Mouse (Mus musculus): ENCODE measurements around the gene Rnft2. TPM values are rescaled to one million over a fixed set of nuclear protein-coding genes. Genes with fewer than 3 reads are reported as not detected.

Rnft2 gene
- polyA plus RNA-seq, 1 experiment from 2014 or later: 8.2 TPM

DNA sequence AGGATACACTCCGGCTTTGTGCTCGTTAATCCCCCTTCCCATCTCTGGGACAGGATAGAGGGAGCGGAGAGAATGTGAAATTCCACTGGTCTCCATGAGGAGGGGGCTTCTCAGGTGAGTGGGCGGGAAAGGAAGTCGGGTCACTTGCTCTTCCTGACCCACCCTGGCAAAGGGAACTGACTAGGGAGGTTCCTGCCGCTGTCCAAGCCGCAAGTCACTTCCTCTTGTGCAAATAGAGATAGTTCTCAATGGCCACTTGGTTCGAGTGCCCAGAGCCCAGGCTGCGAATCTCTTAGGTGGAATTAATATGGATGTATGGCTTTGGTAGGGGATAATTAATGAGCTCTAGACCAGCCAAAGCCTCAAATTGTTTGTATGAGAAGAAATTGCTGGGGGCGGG is 15.1 kb upstream of the Rnft2 start:
- Histone ChIP-seq H3K27me3 (ENCODE audit: control insufficient read depth, insufficient read depth, low read length) (no peaks in the 10 kb centered on the region), H3K4me1 (replicated peaks; ENCODE audit: control insufficient read depth, insufficient read depth, low read length) (no peaks in the 10 kb centered on the region), H3K36me3 (ENCODE audit: control insufficient read depth, insufficient read depth, low read length) (peaks cover 8% of the 10 kb centered on the region; the same call in 1 of the 2 replicates), H3K4me2 (replicated peaks; ENCODE audit: low read depth, low read length) (no peak overlapping the region), H3K4me3 (ENCODE audit: low read depth, low read length) (no peak overlapping the region), H3K9me3 (ENCODE audit: control insufficient read depth, low read length) (no peaks in the 10 kb centered on the region), H3K27ac (ENCODE audit: low read depth, low read length) (no peak overlapping the region), H3K9ac (ENCODE audit: low read depth, low read length) (no peak overlapping the region)
- DNase-seq (ENCODE audit: low spot score) (no peak), ATAC-seq (ENCODE audit: low FRiP score) (no peak)
- 87% methylated on average over 10 of the region's 10 CpGs for WGBS

DNA sequence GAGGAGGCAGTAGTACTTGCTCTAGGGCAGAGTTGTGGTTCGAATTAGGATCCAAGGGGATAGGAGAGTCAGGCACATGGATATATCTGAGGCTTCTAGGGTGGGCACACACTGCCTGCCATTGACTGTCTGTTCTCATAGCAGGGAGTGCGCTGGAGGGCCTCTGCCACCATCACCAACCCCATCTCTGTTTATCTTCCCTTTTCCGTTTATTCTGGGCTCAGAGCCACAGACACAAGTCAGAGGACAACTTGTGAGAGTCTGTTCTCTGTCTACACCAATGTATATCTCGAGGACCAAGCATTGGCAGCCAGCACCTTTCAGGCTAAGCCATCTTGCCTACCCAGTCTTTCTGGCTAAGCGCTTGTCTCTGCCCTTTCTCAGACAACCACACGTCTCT is 14.7 kb upstream of the Rnft2 start:
- no peaks in the 10 kb centered on the region for H3K27me3 ChIP-seq (ENCODE audit: control insufficient read depth, insufficient read depth, low read length)
- 89% methylated on average over 6 of the region's 6 CpGs for WGBS
- peaks cover 8% of the 10 kb centered on the region; the same call in 1 of the 2 replicates for H3K36me3 ChIP-seq (ENCODE audit: control insufficient read depth, insufficient read depth, low read length)
- ATAC-seq (ENCODE audit: low FRiP score) (no peak), DNase-seq (ENCODE audit: low spot score) (no peak)
- no peak overlapping the region for H3K4me2 ChIP-seq (replicated peaks; ENCODE audit: low read depth, low read length)
- no peak overlapping the region for H3K27ac ChIP-seq (ENCODE audit: low read depth, low read length)
- H3K9me3 ChIP-seq (ENCODE audit: control insufficient read depth, low read length): no peaks in the 10 kb centered on the region
- H3K4me3 ChIP-seq (ENCODE audit: low read depth, low read length): no peak overlapping the region
- H3K9ac ChIP-seq (ENCODE audit: low read depth, low read length): no peak overlapping the region
- H3K4me1 ChIP-seq (replicated peaks; ENCODE audit: control insufficient read depth, insufficient read depth, low read length): no peaks in the 10 kb centered on the region

DNA sequence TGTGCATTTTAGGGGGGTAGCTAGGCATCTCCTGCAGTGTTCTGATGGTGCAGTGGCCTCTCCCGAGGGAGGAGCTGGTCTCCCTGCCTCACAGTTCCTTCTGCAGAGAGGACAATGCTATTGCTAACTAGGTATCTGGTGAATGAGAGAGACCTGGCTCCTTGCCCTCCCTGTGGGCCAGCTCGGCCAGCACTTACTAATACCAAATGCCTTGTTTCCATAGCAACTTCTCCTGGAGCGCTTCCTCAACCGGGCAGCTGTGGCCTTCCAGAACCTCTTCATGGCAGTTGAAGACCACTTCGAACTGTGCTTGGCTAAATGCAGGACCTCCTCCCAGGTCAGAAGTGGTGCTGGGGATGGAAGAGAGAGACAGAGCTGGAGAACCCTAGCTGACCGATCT is 14.2 kb upstream of the Rnft2 start:
- Histone ChIP-seq H3K4me2 (replicated peaks; ENCODE audit: low read depth, low read length) (no peak overlapping the region), H3K4me1 (replicated peaks; ENCODE audit: control insufficient read depth, insufficient read depth, low read length) (no peaks in the 10 kb centered on the region), H3K27me3 (ENCODE audit: control insufficient read depth, insufficient read depth, low read length) (no peaks in the 10 kb centered on the region), H3K9me3 (ENCODE audit: control insufficient read depth, low read length) (no peaks in the 10 kb centered on the region), H3K4me3 (ENCODE audit: low read depth, low read length) (no peak overlapping the region), H3K36me3 (ENCODE audit: control insufficient read depth, insufficient read depth, low read length) (peaks cover 8% of the 10 kb centered on the region; the same call in 1 of the 2 replicates), H3K9ac (ENCODE audit: low read depth, low read length) (no peak overlapping the region), H3K27ac (ENCODE audit: low read depth, low read length) (no peak overlapping the region)
- WGBS: 70% methylated on average over 6 of the region's 6 CpGs
- DNase-seq (ENCODE audit: low spot score): no peak
- ATAC-seq (ENCODE audit: low FRiP score): no peak

DNA sequence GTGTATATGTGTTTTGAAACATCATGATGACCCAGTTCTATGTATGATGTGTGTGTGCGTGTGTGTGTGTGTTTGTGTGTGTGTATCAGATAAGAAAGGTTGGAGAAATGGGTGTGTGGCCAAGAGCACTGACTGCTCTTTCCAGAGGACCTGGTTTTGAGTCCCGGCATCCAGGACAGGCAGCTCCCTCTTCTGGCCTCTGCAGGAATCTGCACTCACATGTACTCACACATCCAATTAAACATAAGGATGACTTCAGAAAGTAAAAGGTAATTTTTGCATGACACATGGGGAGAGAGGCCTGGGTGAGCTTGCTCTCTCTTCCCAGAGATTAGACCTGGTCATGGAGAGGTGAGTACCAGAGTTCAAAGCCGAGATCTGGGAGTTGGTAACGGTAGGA is 12.1 kb upstream of the Rnft2 start:
- no peak overlapping the region for H3K4me3 ChIP-seq (ENCODE audit: low read depth, low read length)
- H3K9me3 ChIP-seq (ENCODE audit: control insufficient read depth, low read length): no peaks in the 10 kb centered on the region
- H3K36me3 ChIP-seq (ENCODE audit: control insufficient read depth, insufficient read depth, low read length): 0 out of 2 replicates have a peak, but pooled peaks cover 8% of the 10 kb centered on the region
- no peaks in the 10 kb centered on the region for H3K27me3 ChIP-seq (ENCODE audit: control insufficient read depth, insufficient read depth, low read length)
- no peak overlapping the region for H3K9ac ChIP-seq (ENCODE audit: low read depth, low read length)
- 98% methylated on average over 4 of the region's 4 CpGs for WGBS
- no peak overlapping the region for H3K27ac ChIP-seq (ENCODE audit: low read depth, low read length)
- ATAC-seq (ENCODE audit: low FRiP score) (no peak), DNase-seq (ENCODE audit: low spot score) (no peak)
- no peaks in the 10 kb centered on the region for H3K4me1 ChIP-seq (replicated peaks; ENCODE audit: control insufficient read depth, insufficient read depth, low read length)
- no peak overlapping the region for H3K4me2 ChIP-seq (replicated peaks; ENCODE audit: low read depth, low read length)

DNA sequence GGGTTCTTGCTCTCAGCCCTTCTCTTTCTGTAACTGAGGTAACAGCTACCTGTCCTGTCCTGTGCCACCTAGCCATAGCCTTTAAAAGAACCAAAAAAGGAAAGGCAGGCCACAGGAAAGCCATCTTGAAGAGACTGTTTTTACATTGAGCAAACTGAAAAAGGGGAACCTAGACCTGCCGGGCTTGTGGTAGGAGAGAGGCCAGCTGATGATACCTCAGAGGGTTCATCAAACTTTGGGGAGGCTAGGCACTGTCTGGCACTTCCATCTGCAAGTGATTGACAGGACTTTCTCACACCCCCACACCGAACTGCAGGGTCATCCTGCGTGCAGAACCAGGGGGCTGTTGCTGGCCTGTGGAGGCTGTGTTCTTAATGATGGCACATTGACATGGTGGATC is 8.6 kb upstream of the Rnft2 start:
- DNase-seq (ENCODE audit: low spot score): no peak
- H3K4me1 ChIP-seq (replicated peaks; ENCODE audit: control insufficient read depth, insufficient read depth, low read length): no peaks in the 10 kb centered on the region
- H3K36me3 ChIP-seq (ENCODE audit: control insufficient read depth, insufficient read depth, low read length): peaks cover 2% of the 10 kb centered on the region; the same call in 1 of the 2 replicates
- no peaks in the 10 kb centered on the region for H3K9me3 ChIP-seq (ENCODE audit: control insufficient read depth, low read length)
- ATAC-seq (ENCODE audit: low FRiP score): no peak
- H3K9ac ChIP-seq (ENCODE audit: low read depth, low read length): no peak overlapping the region
- WGBS: 90% methylated on average over 3 of the region's 3 CpGs
- H3K4me2 ChIP-seq (replicated peaks; ENCODE audit: low read depth, low read length): no peak overlapping the region
- H3K4me3 ChIP-seq (ENCODE audit: low read depth, low read length): no peak overlapping the region
- H3K27ac ChIP-seq (ENCODE audit: low read depth, low read length): no peak overlapping the region
- H3K27me3 ChIP-seq (ENCODE audit: control insufficient read depth, insufficient read depth, low read length): no peaks in the 10 kb centered on the region

DNA sequence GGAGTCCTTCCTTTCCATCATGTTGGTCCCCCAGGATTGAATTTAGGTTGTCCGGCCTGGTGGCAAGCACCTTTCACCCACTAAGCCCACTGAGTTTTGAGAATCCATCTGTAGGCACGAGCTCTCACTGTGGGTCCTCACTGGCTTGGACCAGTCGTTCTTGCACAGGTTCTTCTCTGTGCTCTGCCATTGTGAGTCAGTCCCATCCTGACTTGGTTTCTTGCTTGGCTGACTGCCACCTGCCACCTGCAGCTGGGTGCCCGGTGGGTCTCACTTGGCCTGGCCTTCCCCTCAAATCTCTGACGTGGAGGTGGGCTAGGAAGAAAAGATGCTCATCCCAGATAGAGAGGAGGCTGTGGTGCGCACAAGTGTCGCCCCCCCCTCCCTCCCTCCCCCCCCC is 6.1 kb upstream of the Rnft2 start:
- Histone ChIP-seq H3K36me3 (ENCODE audit: control insufficient read depth, insufficient read depth, low read length) (no peaks in the 10 kb centered on the region; the same call in 1 of the 2 replicates), H3K9me3 (ENCODE audit: control insufficient read depth, low read length) (no peaks in the 10 kb centered on the region), H3K27me3 (ENCODE audit: control insufficient read depth, insufficient read depth, low read length) (no peaks in the 10 kb centered on the region), H3K4me2 (replicated peaks; ENCODE audit: low read depth, low read length) (no peak overlapping the region), H3K4me3 (ENCODE audit: low read depth, low read length) (no peak overlapping the region), H3K9ac (ENCODE audit: low read depth, low read length) (no peak overlapping the region), H3K4me1 (replicated peaks; ENCODE audit: control insufficient read depth, insufficient read depth, low read length) (peaks cover 2% of the 10 kb centered on the region; the same call in 1 of the 2 replicates), H3K27ac (ENCODE audit: low read depth, low read length) (no peak overlapping the region)
- WGBS: 91% methylated on average over 6 of the region's 7 CpGs
- DNase-seq (ENCODE audit: low spot score) (no peak), ATAC-seq (ENCODE audit: low FRiP score) (no peak)

DNA sequence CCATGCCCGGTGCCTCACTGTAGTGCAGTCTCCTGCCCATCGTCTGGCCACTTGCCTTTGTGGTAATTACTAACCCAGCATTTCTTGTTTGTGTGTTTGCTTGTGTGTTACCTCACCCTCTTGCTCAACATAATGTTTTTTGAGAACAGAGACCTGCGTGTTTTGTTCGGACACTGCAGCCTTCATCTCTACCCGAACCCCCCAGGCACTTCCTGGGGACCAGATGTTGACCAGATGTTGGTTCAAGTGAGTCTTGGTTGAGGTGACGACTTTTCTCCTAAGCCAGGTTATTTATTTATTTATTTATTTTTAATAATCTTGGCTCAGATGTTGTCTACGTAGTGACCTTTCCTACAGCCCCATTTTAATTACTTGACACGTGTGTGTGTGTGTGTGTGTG is 2.5 kb upstream of the Rnft2 start:
- Histone ChIP-seq H3K9ac (ENCODE audit: low read depth, low read length) (no peak overlapping the region), H3K4me2 (replicated peaks; ENCODE audit: low read depth, low read length) (no peak overlapping the region), H3K27ac (ENCODE audit: low read depth, low read length) (no peak overlapping the region), H3K4me1 (replicated peaks; ENCODE audit: control insufficient read depth, insufficient read depth, low read length) (peaks cover 2% of the 10 kb centered on the region; the same call in 1 of the 2 replicates), H3K9me3 (ENCODE audit: control insufficient read depth, low read length) (no peaks in the 10 kb centered on the region), H3K4me3 (ENCODE audit: low read depth, low read length) (no peak overlapping the region), H3K27me3 (ENCODE audit: control insufficient read depth, insufficient read depth, low read length) (no peaks in the 10 kb centered on the region), H3K36me3 (ENCODE audit: control insufficient read depth, insufficient read depth, low read length) (no peaks in the 10 kb centered on the region; the same call in 1 of the 2 replicates)
- no peak for ATAC-seq (ENCODE audit: low FRiP score)
- no peak for DNase-seq (ENCODE audit: low spot score)
- 89% methylated on average over 8 of the region's 8 CpGs for whole genome bisulfite sequencing

DNA sequence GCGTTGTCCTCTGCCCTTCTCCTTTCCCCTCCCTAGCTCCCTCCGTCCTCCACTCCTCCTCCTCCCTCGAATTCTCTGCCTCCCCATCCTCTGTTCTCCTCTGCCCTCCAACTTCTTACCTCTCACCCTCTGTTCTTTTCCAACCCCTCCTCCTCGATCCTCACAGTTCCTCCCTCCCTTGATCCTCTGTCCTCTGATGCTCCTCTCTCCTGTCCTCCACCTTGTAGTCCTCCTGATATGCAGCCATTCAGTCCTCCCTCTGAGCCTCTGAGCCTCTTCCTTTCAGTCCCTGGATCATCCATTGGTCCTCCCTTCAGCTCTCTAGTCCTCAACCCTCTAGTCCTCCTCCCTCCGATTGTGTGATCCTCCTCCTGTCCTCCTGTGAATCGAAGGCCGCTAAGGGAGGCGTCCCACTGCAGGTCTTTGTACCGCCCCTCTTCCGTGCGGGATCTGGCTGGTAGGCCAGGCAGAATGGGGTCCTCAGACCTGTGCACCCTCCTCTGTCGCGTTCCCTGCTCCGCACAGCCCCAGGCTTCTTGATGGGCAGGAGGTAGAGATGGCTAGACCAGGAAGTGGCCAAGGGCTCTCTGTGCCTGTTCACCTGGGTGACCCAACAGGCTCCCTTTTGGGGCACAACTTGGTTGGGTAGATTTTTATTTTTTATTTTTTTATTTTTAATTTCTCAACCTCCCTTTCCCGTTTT is 841 bp upstream of the Rnft2 start:
- H3K36me3 ChIP-seq (ENCODE audit: control insufficient read depth, insufficient read depth, low read length): no peaks in the 10 kb centered on the region; the same call in 1 of the 2 replicates
- peak overlapping the region; percentile 48; the same call in 1 of the 2 replicates for H3K27ac ChIP-seq (ENCODE audit: low read depth, low read length)
- H3K27me3 ChIP-seq (ENCODE audit: control insufficient read depth, insufficient read depth, low read length): no peaks in the 10 kb centered on the region
- ATAC-seq (ENCODE audit: low FRiP score): peak; percentile 7; the same call in 1 of the 2 replicates
- H3K4me1 ChIP-seq (replicated peaks; ENCODE audit: control insufficient read depth, insufficient read depth, low read length): peaks cover 2% of the 10 kb centered on the region; the same call in 1 of the 2 replicates
- no peak for DNase-seq (ENCODE audit: low spot score)
- H3K4me2 ChIP-seq (replicated peaks; ENCODE audit: low read depth, low read length): peak overlapping the region; percentile 73
- peak overlapping the region; percentile 55 for H3K4me3 ChIP-seq (ENCODE audit: low read depth, low read length)
- no peaks in the 10 kb centered on the region for H3K9me3 ChIP-seq (ENCODE audit: control insufficient read depth, low read length)
- WGBS: 8% methylated on average over 15 of the region's 15 CpGs
- peak overlapping the region; percentile 73 for H3K9ac ChIP-seq (ENCODE audit: low read depth, low read length)

DNA sequence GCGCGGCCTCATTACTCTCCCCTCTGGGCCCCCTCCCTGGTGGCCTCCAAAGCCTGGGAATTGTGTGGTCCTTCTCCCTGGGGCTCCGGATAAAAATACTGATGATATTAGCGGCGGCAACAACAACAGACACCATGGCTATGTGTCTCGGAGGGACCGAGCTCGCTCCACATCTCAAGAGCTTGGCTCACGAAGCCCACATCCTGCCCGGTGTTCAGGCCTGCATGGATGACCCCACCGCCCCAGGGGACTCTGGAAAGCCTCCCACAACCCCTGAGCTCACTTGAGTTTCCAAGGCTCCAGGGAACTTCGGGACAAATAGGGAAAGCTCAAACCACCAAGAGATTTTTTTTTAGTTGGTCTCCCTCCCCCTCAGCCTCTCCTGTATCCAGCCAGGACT is 5.2 kb downstream of the Rnft2 start:
- H3K9ac ChIP-seq (ENCODE audit: low read depth, low read length): no peak overlapping the region
- H3K4me2 ChIP-seq (replicated peaks; ENCODE audit: low read depth, low read length): no peak overlapping the region
- WGBS: 86% methylated on average over 12 of the region's 12 CpGs
- no peaks in the 10 kb centered on the region for H3K27me3 ChIP-seq (ENCODE audit: control insufficient read depth, insufficient read depth, low read length)
- DNase-seq (ENCODE audit: low spot score) (no peak), ATAC-seq (ENCODE audit: low FRiP score) (no peak)
- no peak overlapping the region for H3K27ac ChIP-seq (ENCODE audit: low read depth, low read length)
- no peak overlapping the region for H3K4me3 ChIP-seq (ENCODE audit: low read depth, low read length)
- H3K36me3 ChIP-seq (ENCODE audit: control insufficient read depth, insufficient read depth, low read length): 0 out of 2 replicates have a peak, but pooled peaks cover 3% of the 10 kb centered on the region
- no peaks in the 10 kb centered on the region for H3K4me1 ChIP-seq (replicated peaks; ENCODE audit: control insufficient read depth, insufficient read depth, low read length)
- H3K9me3 ChIP-seq (ENCODE audit: control insufficient read depth, low read length): no peaks in the 10 kb centered on the region
